Mouse (Mus musculus) bone marrow, adult 2 months (tissue): ENCODE measurements around the gene Masp1.

ENCODE experiments used
- CTCF ChIP-seq: fragments of 200-500 bp; IDR thresholded peaks from 2 replicates; pipeline ENCODE4 v1.5.1; 2011; ENCODE audit warnings: low read length, control low read depth; ENCODE audit not compliant: control insufficient read depth, insufficient read depth
- POLR2A ChIP-seq: fragments of 200-500 bp; IDR thresholded peaks from 2 replicates; pipeline ENCODE4 v1.6.1; 2011; ENCODE audit warnings: low read depth, mild to moderate bottlenecking, control low read depth, low read length, borderline replicate concordance; ENCODE audit not compliant: control insufficient read depth

- TF ChIP-seq CTCF: no peak
- TF ChIP-seq POLR2A: no peak
Observed at GRCm38 (mm10) chr16:23498691-23499131, 21.9 kb downstream of the Masp1 start.
